Comparison of ENCODE assay signal across 20 mouse cellular contexts in genomic region chr11:69666665-69667005, GRCm38 (mm10). TPM values are rescaled to one million over a fixed set of nuclear protein-coding genes. Genes with fewer than 3 reads are reported as not detected.
DNase-seq lines count a peak whose midpoint lies in the region; ATAC-seq and TF ChIP-seq lines count a peak whose summit lies in the region.
"Had no signal": no experiment of that assay in that cellular context is flagged by ENCODE, and none has a peak within 500 bp of the region (broad histone marks: within the 10 kb centered on the region; RNA-seq: fewer than 3 reads in every experiment).

No protein-coding gene starts in this region.

- H3K4me2 ChIP-seq in lung, embryonic 15.5 days, result no peak overlapping the region
- no peak overlapping the region for H3K4me2 ChIP-seq in stomach, embryonic 16.5 days (ENCODE audit: low read depth, low read length)
- H3K4me2 ChIP-seq: embryonic facial prominence, embryonic 13.5 days; heart, embryonic 12.5 days; hindbrain, embryonic 15.5 days; limb, embryonic 15.5 days; neural tube, embryonic 15.5 days had no signal

- peak; percentile 19 for DNase-seq in cerebellum, adult 9-10 months
- DNase-seq in cerebellum, postnatal 25 days, result no peak
- no peak for DNase-seq in lung, adult 2 months
- DNase-seq in limb, embryonic 10.5 days (ENCODE audit: low spot score), result no peak
- no peak for DNase-seq in hindbrain, embryonic 10.5 days (ENCODE audit: low spot score)
- no peak for DNase-seq in urinary bladder, postnatal 25 days (ENCODE audit: low spot score)
- DNase-seq: cerebellum, adult 8-10 months; midbrain, embryonic 14.5 days; thymus, postnatal 25 days had no signal

- no peak for ATAC-seq in lung, embryonic 15.5 days (ENCODE audit: borderline replicate concordance, extremely low read depth, low FRiP score, low TSS enrichment)
- ATAC-seq in stomach, embryonic 16.5 days (ENCODE audit: insufficient read depth, low FRiP score), result no peak

- no peak overlapping the region for H3K4me3 ChIP-seq in lung, embryonic 15.5 days
- no peak overlapping the region for H3K4me3 ChIP-seq in lung, adult 2 months (replicated peaks; ENCODE audit: extremely low read depth, low read depth, low read length)
- H3K4me3 ChIP-seq in limb, embryonic 10.5 days, result 0 out of 2 replicates have a peak overlapping the region, but pooled peaks have one; percentile 9
- H3K4me3 ChIP-seq in stomach, embryonic 16.5 days (replicated peaks; ENCODE audit: low read length), result no peak overlapping the region
- H3K4me3 ChIP-seq in hindbrain, embryonic 10.5 days, result no peak overlapping the region
- H3K4me3 ChIP-seq: embryonic facial prominence, embryonic 13.5 days; gastrocnemius, adult 2 months; heart, embryonic 12.5 days; hindbrain, embryonic 15.5 days; myocyte; neural tube, embryonic 15.5 days had no signal

- 86% methylated on average over 3 of the region's 3 CpGs for WGBS in lung, embryonic 15.5 days
- 85% methylated on average over 3 of the region's 3 CpGs for WGBS in lung, adult 2 months
- WGBS in limb, embryonic 10.5 days, result 86% methylated on average over 3 of the region's 3 CpGs
- WGBS in stomach, embryonic 16.5 days, result 81% methylated on average over 3 of the region's 3 CpGs
- WGBS in hindbrain, embryonic 10.5 days, result 89% methylated on average over 3 of the region's 3 CpGs

- no peaks in the 10 kb centered on the region for H3K27me3 ChIP-seq in lung, embryonic 15.5 days
- no peaks in the 10 kb centered on the region for H3K27me3 ChIP-seq in limb, embryonic 10.5 days (ENCODE audit: low read depth, poor library complexity, severe bottlenecking)
- no peaks in the 10 kb centered on the region for H3K27me3 ChIP-seq in stomach, embryonic 16.5 days (ENCODE audit: control insufficient read depth, insufficient read depth, low read length)
- no peaks in the 10 kb centered on the region for H3K27me3 ChIP-seq in hindbrain, embryonic 10.5 days (ENCODE audit: insufficient read depth, poor library complexity, severe bottlenecking)
- H3K27me3 ChIP-seq: embryonic facial prominence, embryonic 13.5 days; heart, embryonic 12.5 days; hindbrain, embryonic 15.5 days; limb, embryonic 15.5 days; neural tube, embryonic 15.5 days had no signal

- TF ChIP-seq POLR2A in lung, adult 2 months (IDR thresholded peaks at IDR 0.05; ENCODE audit: borderline replicate concordance, extremely low read depth, low read depth, low read length), result no peak

- peaks cover 66% of the 10 kb centered on the region for H3K36me3 ChIP-seq in lung, embryonic 15.5 days
- peaks cover 84% of the 10 kb centered on the region for H3K36me3 ChIP-seq in limb, embryonic 10.5 days
- peaks cover 34% of the 10 kb centered on the region for H3K36me3 ChIP-seq in stomach, embryonic 16.5 days (ENCODE audit: control insufficient read depth, insufficient read depth, low read length)
- H3K36me3 ChIP-seq in hindbrain, embryonic 10.5 days, result peaks cover 81% of the 10 kb centered on the region

- no peaks in the 10 kb centered on the region for H3K9me3 ChIP-seq in lung, embryonic 15.5 days
- H3K9me3 ChIP-seq in limb, embryonic 10.5 days (replicated peaks), result no peaks in the 10 kb centered on the region
- no peaks in the 10 kb centered on the region for H3K9me3 ChIP-seq in stomach, embryonic 16.5 days (replicated peaks; ENCODE audit: control insufficient read depth, low read length)
- H3K9me3 ChIP-seq in hindbrain, embryonic 10.5 days, result no peaks in the 10 kb centered on the region
- H3K9me3 ChIP-seq: embryonic facial prominence, embryonic 13.5 days; heart, embryonic 12.5 days; hindbrain, embryonic 15.5 days; limb, embryonic 15.5 days; neural tube, embryonic 15.5 days had no signal

- no peak for TF ChIP-seq CTCF in lung, adult 2 months (IDR thresholded peaks at IDR 0.05; ENCODE audit: insufficient read depth, low read length)

- H3K9ac ChIP-seq in lung, embryonic 15.5 days, result no peak overlapping the region
- no peak overlapping the region for H3K9ac ChIP-seq in stomach, embryonic 16.5 days (ENCODE audit: low read length)
- H3K9ac ChIP-seq: embryonic facial prominence, embryonic 13.5 days; heart, embryonic 12.5 days; hindbrain, embryonic 15.5 days; limb, embryonic 15.5 days; neural tube, embryonic 15.5 days had no signal

- 0 out of 2 replicates have a peak overlapping the region, but pooled peaks have one; percentile 10 for H3K27ac ChIP-seq in lung, embryonic 15.5 days
- no peak overlapping the region for H3K27ac ChIP-seq in limb, embryonic 10.5 days
- peak overlapping the region; percentile 53 for H3K27ac ChIP-seq in stomach, embryonic 16.5 days (ENCODE audit: low read length)
- H3K27ac ChIP-seq in hindbrain, embryonic 10.5 days, result no peak overlapping the region
- H3K27ac ChIP-seq: embryonic facial prominence, embryonic 13.5 days; gastrocnemius, adult 2 months; hindbrain, embryonic 15.5 days; kidney, postnatal 0 days; neural tube, embryonic 15.5 days had no signal

- peaks cover 29% of the 10 kb centered on the region for H3K4me1 ChIP-seq in lung, embryonic 15.5 days
- H3K4me1 ChIP-seq in lung, adult 2 months (ENCODE audit: control insufficient read depth, insufficient read depth, low read length), result peaks cover 13% of the 10 kb centered on the region
- H3K4me1 ChIP-seq in limb, embryonic 10.5 days, result peaks cover 40% of the 10 kb centered on the region
- peaks cover 20% of the 10 kb centered on the region for H3K4me1 ChIP-seq in stomach, embryonic 16.5 days (ENCODE audit: control insufficient read depth, insufficient read depth, low read length)
- peaks cover 39% of the 10 kb centered on the region for H3K4me1 ChIP-seq in hindbrain, embryonic 10.5 days (replicated peaks)

RNA-seq across cellular contexts. Expression of gene Cd68, which starts 0.7 kb away (rescaled TPM):
- 11.5 and 11.8 TPM in 2 replicates for polyA plus RNA-seq in lung, embryonic 15.5 days (2015; fragmentation: Nextera tagmentation; extraction: Ambion mirVana)
- 65.6 and 82.8 TPM in 2 replicates for polyA plus RNA-seq in lung, adult 2 months (2012; rRNA removed)
- 3.5 and 3.6 TPM in 2 replicates for polyA plus RNA-seq in limb, embryonic 10.5 days (2016; fragmentation: Nextera tagmentation; extraction: Ambion mirVana)
- polyA plus RNA-seq in stomach, embryonic 16.5 days (2015; fragmentation: Nextera tagmentation; extraction: Ambion mirVana), result 18.9 and 19.6 TPM in 2 replicates
- polyA plus RNA-seq in hindbrain, embryonic 10.5 days (2016; fragmentation: Nextera tagmentation; extraction: Ambion mirVana), result 7.2 and 8.7 TPM in 2 replicates

RNA-seq across cellular contexts. Expression of gene Mpdu1, which starts 4.2 kb away (rescaled TPM):
- 66.2 and 66.7 TPM in 2 replicates for polyA plus RNA-seq in lung, embryonic 15.5 days (2015; fragmentation: Nextera tagmentation; extraction: Ambion mirVana)
- 67.3 and 88.1 TPM in 2 replicates for polyA plus RNA-seq in lung, adult 2 months (2012; rRNA removed)
- polyA plus RNA-seq in limb, embryonic 10.5 days (2016; fragmentation: Nextera tagmentation; extraction: Ambion mirVana), result 66.8 and 74.2 TPM in 2 replicates
- polyA plus RNA-seq in stomach, embryonic 16.5 days (2015; fragmentation: Nextera tagmentation; extraction: Ambion mirVana), result 67.7 and 68.8 TPM in 2 replicates
- polyA plus RNA-seq in hindbrain, embryonic 10.5 days (2016; fragmentation: Nextera tagmentation; extraction: Ambion mirVana), result 80.6 and 88.3 TPM in 2 replicates

RNA-seq across cellular contexts. Expression of gene Eif4a1, which starts 5.6 kb away (rescaled TPM):
- 595 and 603 TPM in 2 replicates for polyA plus RNA-seq in lung, embryonic 15.5 days (2015; fragmentation: Nextera tagmentation; extraction: Ambion mirVana)
- 152 and 265 TPM in 2 replicates for polyA plus RNA-seq in lung, adult 2 months (2012; rRNA removed)
- polyA plus RNA-seq in limb, embryonic 10.5 days (2016; fragmentation: Nextera tagmentation; extraction: Ambion mirVana), result 678 and 791 TPM in 2 replicates
- 454 and 462 TPM in 2 replicates for polyA plus RNA-seq in stomach, embryonic 16.5 days (2015; fragmentation: Nextera tagmentation; extraction: Ambion mirVana)
- polyA plus RNA-seq in hindbrain, embryonic 10.5 days (2016; fragmentation: Nextera tagmentation; extraction: Ambion mirVana), result 740 and 935 TPM in 2 replicates

RNA-seq across cellular contexts. Expression of gene Sox15, which starts 11.5 kb away (rescaled TPM):
- 0.24 and 0.25 TPM in 2 replicates for polyA plus RNA-seq in lung, embryonic 15.5 days (2015; fragmentation: Nextera tagmentation; extraction: Ambion mirVana)
- polyA plus RNA-seq in lung, adult 2 months (2012; rRNA removed), result 0.14 and 5.5 TPM in 2 replicates
- polyA plus RNA-seq in limb, embryonic 10.5 days (2016; fragmentation: Nextera tagmentation; extraction: Ambion mirVana), result 0.16 TPM in 1 of 2 replicates, not detected in the other
- polyA plus RNA-seq in stomach, embryonic 16.5 days (2015; fragmentation: Nextera tagmentation; extraction: Ambion mirVana), result 7.7 and 7.9 TPM in 2 replicates
- polyA plus RNA-seq in hindbrain, embryonic 10.5 days (2016; fragmentation: Nextera tagmentation; extraction: Ambion mirVana), result 0.37 TPM in 1 of 2 replicates, not detected in the other
- polyA plus RNA-seq: heart, embryonic 12.5 days; hindbrain, embryonic 15.5 days; intestine, embryonic 16.5 days; midbrain, embryonic 14.5 days; neural tube, embryonic 15.5 days had no signal

RNA-seq across cellular contexts. Expression of gene Senp3, which starts 15.2 kb away (rescaled TPM):
- 72.5 and 81.1 TPM in 2 replicates for polyA plus RNA-seq in lung, embryonic 15.5 days (2015; fragmentation: Nextera tagmentation; extraction: Ambion mirVana)
- polyA plus RNA-seq in lung, adult 2 months (2012; rRNA removed), result 43.6 and 55.0 TPM in 2 replicates
- polyA plus RNA-seq in limb, embryonic 10.5 days (2016; fragmentation: Nextera tagmentation; extraction: Ambion mirVana), result 149 and 151 TPM in 2 replicates
- 66.3 and 68.5 TPM in 2 replicates for polyA plus RNA-seq in stomach, embryonic 16.5 days (2015; fragmentation: Nextera tagmentation; extraction: Ambion mirVana)
- polyA plus RNA-seq in hindbrain, embryonic 10.5 days (2016; fragmentation: Nextera tagmentation; extraction: Ambion mirVana), result 116 and 122 TPM in 2 replicates

Comparison
In these comparisons a context has a peak if more than half of its experiments do, and no peak if none do; other contexts are left out.
1. H3K27ac ChIP-seq: peak in lung, embryonic 15.5 days (single experiment) and stomach, embryonic 16.5 days (single experiment); none in limb, embryonic 10.5 days (single experiment) and hindbrain, embryonic 10.5 days (single experiment).